Mouse (Mus musculus) spleen, adult 2 months (tissue): ENCODE data around the gene Raver2.

Source experiments
- CTCF ChIP-seq: fragments of 200-500 bp; IDR thresholded peaks from 2 replicates; pipeline ENCODE4 v1.5.1; 2011; ENCODE audit warnings: mild to moderate bottlenecking, inconsistent platforms; ENCODE audit not compliant: insufficient read depth, insufficient read length, insufficient replicate concordance; ENCODE audit errors: extremely low read depth
- POLR2A ChIP-seq: fragments of 200-500 bp; IDR thresholded peaks from 2 replicates; pipeline ENCODE4 v1.6.1; 2011; ENCODE audit warnings: low read depth, low read length, inconsistent platforms

DNA sequence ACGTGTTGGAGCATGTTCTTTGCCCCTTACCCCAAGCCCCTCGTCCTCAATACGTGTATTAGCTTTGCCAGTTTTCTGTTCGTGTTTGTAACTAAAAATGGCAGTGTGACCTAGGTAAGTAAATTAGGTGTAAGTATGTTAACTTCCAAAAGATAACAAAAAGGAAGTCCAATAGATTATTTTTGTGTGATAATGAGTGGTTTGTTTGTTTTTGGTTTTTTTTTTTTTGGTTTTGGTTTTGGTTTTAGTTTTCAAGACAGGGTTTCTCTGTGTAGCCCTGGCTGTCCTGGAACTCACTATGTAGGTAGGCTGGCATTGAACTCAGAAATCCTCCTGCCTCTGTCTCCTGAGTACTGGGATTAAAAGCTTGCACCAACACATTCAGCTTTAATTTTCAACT lies 2.8 kb downstream of the Raver2 start:
- TF ChIP-seq CTCF (no peak), POLR2A (no peak)
